ENCODE assay signal across 8 mouse cellular contexts in the genomic region with DNA sequence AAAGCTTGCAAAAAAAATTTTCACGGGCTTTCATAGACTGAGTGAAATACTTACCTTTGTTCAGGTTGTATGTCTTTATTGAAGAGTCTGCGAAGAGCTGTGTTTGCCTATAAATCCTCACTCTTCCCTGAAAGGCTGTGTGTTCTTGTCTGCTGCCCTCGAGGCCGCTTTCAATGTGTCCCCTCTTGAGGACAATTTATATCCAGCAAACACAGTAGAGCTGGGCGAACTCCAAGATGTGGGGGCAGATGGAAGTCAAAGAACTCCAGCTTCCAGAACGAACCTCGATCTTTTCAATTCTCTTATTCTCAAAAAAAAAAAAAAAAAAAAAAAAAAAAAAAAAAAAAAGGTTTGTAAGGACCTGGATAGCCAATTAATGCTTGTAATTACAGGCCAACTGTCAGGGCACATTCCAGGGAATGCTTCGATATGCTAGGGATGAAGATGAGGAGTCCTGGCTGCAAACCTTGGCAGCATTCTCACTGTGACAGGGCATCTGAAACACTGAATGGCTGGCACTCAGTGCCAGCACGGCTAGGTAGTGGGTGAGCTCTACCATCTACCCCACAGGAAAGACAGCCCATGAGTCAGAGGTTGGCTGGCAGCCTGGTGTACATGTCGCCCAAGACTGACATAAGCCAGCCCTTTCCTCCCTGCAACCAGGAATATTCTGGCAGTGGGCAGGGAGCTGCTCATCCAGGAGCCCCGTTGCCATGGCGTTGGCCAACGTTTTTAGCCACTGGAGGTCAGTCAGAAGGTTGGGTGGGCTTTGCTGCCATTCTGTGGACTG. TPM values are rescaled to one million over a fixed set of nuclear protein-coding genes. Genes with fewer than 3 reads are reported as not detected.
DNase-seq lines count a peak whose midpoint lies in the region; ATAC-seq and TF ChIP-seq lines count a peak whose summit lies in the region.

A gene (minus strand): TSS at position 340 of the 790 bp plus-strand sequence.

- ATAC-seq in activated CD4-positive, CD25-positive, alpha-beta regulatory T cell, adult 4 months = no peak
- ATAC-seq in embryonic facial prominence, embryonic 11.5 days (replicated peaks; ENCODE audit: insufficient number of reproducible peaks, low FRiP score, low TSS enrichment, low read depth) = no peak
- ATAC-seq in midbrain, postnatal 0 days (ENCODE audit: low FRiP score) = peak; percentile 52; the same call in 1 of the 2 replicates

- H3K4me1 ChIP-seq in embryonic facial prominence, embryonic 11.5 days (ENCODE audit: control insufficient read depth, insufficient read depth, low read length) = no peaks in the 10 kb centered on the region
- peaks cover 1% of the 10 kb centered on the region; the same call in 1 of the 2 replicates for H3K4me1 ChIP-seq in heart, adult 2 months (ENCODE audit: control insufficient read depth, insufficient read depth, low read length)
- no peaks in the 10 kb centered on the region for H3K4me1 ChIP-seq in midbrain, postnatal 0 days (ENCODE audit: insufficient read depth, low read length)

- no peak within 1 kb of the TSS for H3K9ac ChIP-seq in embryonic facial prominence, embryonic 11.5 days (replicated peaks; ENCODE audit: low read length)
- no peak within 1 kb of the TSS for H3K9ac ChIP-seq in heart, adult 2 months (ENCODE audit: low read depth, low read length)
- no peak within 1 kb of the TSS for H3K9ac ChIP-seq in midbrain, postnatal 0 days (replicated peaks; ENCODE audit: low read length, poor library complexity, severe bottlenecking)

- no peak for TF ChIP-seq POLR2A in heart, adult 2 months (IDR thresholded peaks at IDR 0.05; ENCODE audit: insufficient read depth, low read depth, low read length)

- intact Hi-C loops in heart, adult 2 months (cut with DNase I) = no loop called here

- no peaks in the 10 kb centered on the region for H3K79me2 ChIP-seq in heart, adult 2 months (replicated peaks; ENCODE audit: control insufficient read depth, insufficient read depth, low read length)

- H3K9me3 ChIP-seq in embryonic facial prominence, embryonic 11.5 days (replicated peaks; ENCODE audit: control insufficient read depth, low read length) = no peaks in the 10 kb centered on the region
- H3K9me3 ChIP-seq in midbrain, postnatal 0 days (ENCODE audit: low read length) = no peaks in the 10 kb centered on the region

- H3K4me2 ChIP-seq in embryonic facial prominence, embryonic 11.5 days (ENCODE audit: low read depth, low read length) = no peak within 1 kb of the TSS
- H3K4me2 ChIP-seq in midbrain, postnatal 0 days (ENCODE audit: low read depth, low read length, poor library complexity, severe bottlenecking) = no peak within 1 kb of the TSS

- TF ChIP-seq EP300 in heart, adult 2 months (IDR thresholded peaks at IDR 0.05; ENCODE audit: insufficient read depth, low read depth, low read length) = 0 out of 2 replicates have a peak, but pooled peaks have one; percentile 51

- H3K36me3 ChIP-seq in embryonic facial prominence, embryonic 11.5 days (replicated peaks; ENCODE audit: control insufficient read depth, insufficient read depth, low read depth, low read length) = no peaks in the 10 kb centered on the region
- H3K36me3 ChIP-seq in heart, adult 2 months (ENCODE audit: control insufficient read depth, insufficient read depth, low read length) = no peaks in the 10 kb centered on the region
- no peaks in the 10 kb centered on the region for H3K36me3 ChIP-seq in midbrain, postnatal 0 days (ENCODE audit: insufficient read depth, low read length)

- 75% methylated on average over 13 of the region's 13 CpGs for WGBS in embryonic facial prominence, embryonic 11.5 days
- 44% methylated on average over 13 of the region's 13 CpGs for WGBS in heart, adult 2 months
- 57% methylated on average over 13 of the region's 13 CpGs for WGBS in midbrain, postnatal 0 days

- no peak within 1 kb of the TSS for H3K4me3 ChIP-seq in embryonic facial prominence, embryonic 11.5 days (ENCODE audit: low read depth, low read length)
- no peak within 1 kb of the TSS for H3K4me3 ChIP-seq in heart, adult 2 months
- H3K4me3 ChIP-seq in midbrain, postnatal 0 days (ENCODE audit: low read depth, low read length) = no peak within 1 kb of the TSS

- TF ChIP-seq CTCF in heart, adult 2 months (IDR thresholded peaks at IDR 0.05) = no peak
- no peak for TF ChIP-seq CTCF in midbrain, postnatal 0 days (IDR thresholded peaks at IDR 0.05)

- H3K27ac ChIP-seq in embryonic facial prominence, embryonic 11.5 days (replicated peaks; ENCODE audit: low read depth, low read length) = no peak within 1 kb of the TSS
- H3K27ac ChIP-seq in heart, adult 2 months = no peak within 1 kb of the TSS
- H3K27ac ChIP-seq in midbrain, postnatal 0 days (ENCODE audit: low read depth, low read length) = no peak within 1 kb of the TSS

- no peaks in the 10 kb centered on the region for H3K27me3 ChIP-seq in embryonic facial prominence, embryonic 11.5 days (ENCODE audit: control insufficient read depth, insufficient read depth, low read length)
- no peaks in the 10 kb centered on the region for H3K27me3 ChIP-seq in heart, adult 2 months (ENCODE audit: control insufficient read depth, insufficient read depth, low read length)
- no peaks in the 10 kb centered on the region for H3K27me3 ChIP-seq in midbrain, postnatal 0 days (ENCODE audit: insufficient read depth, low read length)

- peak; percentile 67 to 73 for DNase-seq in left cerebral cortex, adult 18-20 months (ENCODE audit: low spot score in 2 of 2)
- DNase-seq in left cerebral cortex, adult 11 months (ENCODE audit: low spot score) = no peak
- DNase-seq in embryonic facial prominence, embryonic 11.5 days (ENCODE audit: low spot score) = no peak
- peak; percentile 62 to 77 for DNase-seq in heart, adult 2 months
- DNase-seq in layer of hippocampus, adult 8-10 months (ENCODE audit: low spot score in 2 of 2) = peak; percentile 47 to 56
- peak; percentile 81 for DNase-seq in midbrain, postnatal 0 days (ENCODE audit: low spot score)
- no peak for DNase-seq in T-cell, adult 2 months (ENCODE audit: low spot score)

RNA-seq across cellular contexts. Expression of the gene that starts here (rescaled TPM):
- total RNA-seq in left cerebral cortex, adult 18-20 months (2021) = 100 to 1,000 TPM; 108 to 111 TPM
- 10 to 100 TPM; 46.3 to 62.1 TPM for polyA plus RNA-seq in activated CD4-positive, CD25-positive, alpha-beta regulatory T cell, adult 4 months (2017; shearing (Covaris generic))
- 18.6 and 23.9 TPM in 2 replicates for polyA plus RNA-seq in embryonic facial prominence, embryonic 11.5 days (2014; fragmentation: Nextera tagmentation; extraction: Ambion mirVana)
- total RNA-seq in heart, adult 2 months (2021) = 10 to 100 TPM; 41.3 to 45.1 TPM
- polyA plus RNA-seq in heart, adult 2 months (2012; rRNA removed) = 15.6 and 20.7 TPM in 2 replicates
- total RNA-seq in layer of hippocampus, adult 8-10 months (2022) = 100 to 1,000 TPM in 2 of 4 experiments, 10 to 100 TPM in 2; 79.8 to 118 (median 98.2) TPM
- 45.8 and 51.8 TPM in 2 replicates for total RNA-seq in midbrain, postnatal 0 days (2014; rRNA removed)
- 18.0 and 18.1 TPM in 2 replicates for polyA plus RNA-seq in midbrain, postnatal 0 days (2015; fragmentation: Nextera tagmentation; extraction: Ambion mirVana)

Comparison
In these comparisons a context has a peak if more than half of its experiments do, and no peak if none do; other contexts are left out.
1. DNase-seq: peak in left cerebral cortex, adult 18-20 months (2 of 2), heart, adult 2 months (2 of 2), layer of hippocampus, adult 8-10 months (2 of 2) and midbrain, postnatal 0 days (single experiment); none in left cerebral cortex, adult 11 months (single experiment), embryonic facial prominence, embryonic 11.5 days (single experiment) and T-cell, adult 2 months (single experiment).